Mouse (Mus musculus): ENCODE results near the gene Foxd4. TPM values are rescaled to one million over a fixed set of nuclear protein-coding genes. Genes with fewer than 3 reads are reported as not detected.

The Foxd4 gene
- polyA plus RNA-seq, 1 experiment from 2014 or later, result not detected

Other genes starting within 250 kb of the Foxd4 start
- not detected in 3 replicates for gene Tmem252, start 227.2 kb downstream of the Foxd4 start, polyA plus RNA-seq (2018)
- gene Pgm5, start 39.3 kb downstream of the Foxd4 start, polyA plus RNA-seq (2018), result 0.07 TPM in 1 of 3 replicates, not detected in the others
- 55.1 to 158 TPM (median 76.7 TPM) in 3 replicates for gene Gm10053, start 25.5 kb downstream of the Foxd4 start, polyA plus RNA-seq (2018)
- gene Cbwd1, start 60.4 kb upstream of the Foxd4 start, polyA plus RNA-seq (2018), result 8.8 to 12.9 TPM (median 11.9 TPM) in 3 replicates
- 41.2 to 71.9 TPM (median 45.5 TPM) in 3 replicates for gene Dock8, start 98.3 kb upstream of the Foxd4 start, polyA plus RNA-seq (2018)

Measured in macrophage (primary cell).